Mouse (Mus musculus) midbrain, postnatal 0 days (tissue): ENCODE measurements around the gene Syn1. TPM values are rescaled to one million over a fixed set of nuclear protein-coding genes. Genes with fewer than 3 reads are reported as not detected.

ENCODE experiments used
- ATAC-seq: fragments of 200-750 bp; cut with Nextera tagmentation; 2 replicates; pipeline ENCODE4 v1.8.0; 2017; ENCODE audit warnings: moderate number of reproducible peaks, mild to moderate bottlenecking, moderate TSS enrichment, moderate library complexity; ENCODE audit not compliant: low FRiP score
- DNase-seq: peaks from one replicate; pipeline ENCODE4 v3.0.0-alpha.2; 2015; ENCODE audit warnings: low spot score
- H3K27ac ChIP-seq: fragments of 300-500 bp; sonication (generic); 2 replicates; pipeline ENCODE4 v1.5.1; 2014; ENCODE audit warnings: low read depth, mild to moderate bottlenecking, low read length, mixed read lengths
- H3K27me3 ChIP-seq: fragments of 300-500 bp; sonication (generic); 2 replicates; pipeline ENCODE4 v1.6.1; 2014; ENCODE audit warnings: low read length, control low read depth, mixed read lengths; ENCODE audit not compliant: insufficient read depth
- H3K36me3 ChIP-seq: fragments of 300-500 bp; sonication (generic); 2 replicates; pipeline ENCODE4 v1.6.1; 2014; ENCODE audit warnings: low read length, control low read depth, mixed read lengths; ENCODE audit not compliant: insufficient read depth
- H3K4me1 ChIP-seq: fragments of 300-500 bp; sonication (generic); 2 replicates; pipeline ENCODE4 v1.6.1; 2014; ENCODE audit warnings: mild to moderate bottlenecking, control low read depth, antibody characterized with exemption, low read length, mixed read lengths; ENCODE audit not compliant: insufficient read depth
- H3K4me2 ChIP-seq: fragments of 300-500 bp; sonication (generic); 2 replicates; pipeline ENCODE4 v1.6.1; 2014; ENCODE audit warnings: low read depth, mild to moderate bottlenecking, low read length, mixed read lengths; ENCODE audit not compliant: poor library complexity, severe bottlenecking
- H3K4me3 ChIP-seq: fragments of 300-500 bp; sonication (generic); 2 replicates; pipeline ENCODE4 v1.5.1; 2014; ENCODE audit warnings: low read depth, mild to moderate bottlenecking, low read length, moderate library complexity
- H3K9ac ChIP-seq: fragments of 300-500 bp; sonication (generic); replicated peaks from 2 replicates; pipeline ENCODE4 v1.6.1; 2014; ENCODE audit warnings: mild to moderate bottlenecking, low read length, moderate library complexity, mixed read lengths; ENCODE audit not compliant: poor library complexity, severe bottlenecking
- H3K9me3 ChIP-seq: fragments of 300-500 bp; sonication (generic); 2 replicates; pipeline ENCODE4 v1.6.1; 2016; ENCODE audit warnings: low read length, control low read depth
- CTCF ChIP-seq: IDR thresholded peaks from 2 replicates; pipeline ENCODE4 v1.5.1; 2016; ENCODE audit warnings: antibody characterized with exemption, mild to moderate bottlenecking
- WGBS: fragments of 180-500 bp; shearing (Covaris S2); extraction: QIAGEN DNeasy Blood & Tissue Kit; methylation state at CpG from one replicate; pipeline ENCODE4 v1.1.7; 2014; 5-methylcytosine and 5-hydroxymethylcytosine counted together
- microRNA-seq: library from miRNA; unstranded; fragments of <30 nt; microRNA quantifications from one replicate; pipeline ENCODE4, GENCODE M21; 2016; ENCODE audit warnings: borderline number of aligned reads
- polyA plus RNA-seq: library from polyadenylated mRNA; unstranded; fragments of >200 nt; fragmentation: Nextera tagmentation; extraction: Ambion mirVana; gene quantifications from 2 replicates; pipeline ENCODE4 v1.2.1, GENCODE M21; 2015
- total RNA-seq: library from RNA; depleted of rRNA; stranded (reverse); fragments of >200 nt; gene quantifications from 2 replicates; pipeline ENCODE4 v1.2.3, GENCODE M21; 2014; rRNA removed

The Syn1 gene
- total and polyA plus RNA-seq, 2 experiments from 2014 or later, result 70.8 to 115 TPM

- Histone ChIP-seq H3K4me3 (peak overlapping the region; percentile 24), H3K36me3 (no peaks in the 10 kb centered on the region), H3K27me3 (no peaks in the 10 kb centered on the region), H3K4me1 (no peaks in the 10 kb centered on the region), H3K9ac (0 out of 2 replicates have a peak overlapping the region, but pooled peaks have one; percentile 40), H3K27ac (peak overlapping the region; percentile 82), H3K9me3 (no peaks in the 10 kb centered on the region), H3K4me2 (peak overlapping the region; percentile 42)
- ATAC-seq, result peak; percentile 94
- peak; percentile 84 for DNase-seq
- 29% methylated on average over 19 of the region's 19 CpGs for WGBS
- peak; percentile 82 for TF ChIP-seq CTCF
Measured at GRCm38 (mm10) chrX:20819204-20819628, 101.6 kb downstream of the Syn1 start.

DNA sequence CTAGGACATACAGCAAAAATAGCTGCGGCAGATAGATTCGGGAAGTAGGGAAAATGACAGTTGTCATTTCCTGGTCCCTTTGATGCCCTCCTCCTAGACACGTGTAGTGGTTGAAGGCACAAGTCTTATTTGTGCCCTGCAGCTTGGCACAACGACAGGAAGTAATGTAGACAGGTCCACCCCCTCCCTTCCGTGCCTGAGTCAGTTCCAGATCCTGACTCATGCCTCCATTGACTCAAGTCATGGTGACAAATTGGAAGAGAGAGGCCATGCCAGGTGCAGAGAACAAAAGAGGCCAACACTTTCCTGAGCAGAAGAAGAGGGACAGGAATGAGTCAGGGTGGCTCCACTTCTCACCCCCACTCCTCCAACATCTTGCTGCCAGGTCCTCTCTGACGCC, 103.8 kb downstream of the Syn1 start:
- peak; percentile 3 for DNase-seq
- Histone ChIP-seq H3K9ac (no peak overlapping the region), H3K9me3 (no peaks in the 10 kb centered on the region), H3K4me2 (no peak overlapping the region), H3K27ac (no peak overlapping the region), H3K4me1 (no peaks in the 10 kb centered on the region), H3K27me3 (no peaks in the 10 kb centered on the region), H3K36me3 (no peaks in the 10 kb centered on the region), H3K4me3 (no peak overlapping the region)
- ATAC-seq, result no peak
- 66% methylated on average over 6 of the region's 6 CpGs for WGBS
- TF ChIP-seq CTCF, result no peak

Small RNAs within 50 kb of the gene (microRNA-seq; reads per million reads assigned to microRNA genes)
- gene Gm24824, result not detected
- 2.0 reads per million for gene Mir5617

Other genes starting within 250 kb of the Syn1 start
- gene Cdk16, start 233.1 kb downstream of the Syn1 start, total RNA-seq, result 217 and 218 TPM in 2 replicates
- 171 and 173 TPM in 2 replicates for gene Cdk16, start 233.1 kb downstream of the Syn1 start, polyA plus RNA-seq
- 95.1 and 95.4 TPM in 2 replicates for gene Usp11, start 217.1 kb downstream of the Syn1 start, total RNA-seq
- gene Usp11, start 217.1 kb downstream of the Syn1 start, polyA plus RNA-seq, result 76.2 and 77.0 TPM in 2 replicates
- 262 and 315 TPM in 2 replicates for gene Araf, start 123.2 kb downstream of the Syn1 start, total RNA-seq
- gene Araf, start 123.2 kb downstream of the Syn1 start, polyA plus RNA-seq, result 424 and 456 TPM in 2 replicates
- gene Timp1, start 50.8 kb downstream of the Syn1 start, total RNA-seq, result 3.8 and 9.3 TPM in 2 replicates
- 3.2 and 4.1 TPM in 2 replicates for gene Timp1, start 50.8 kb downstream of the Syn1 start, polyA plus RNA-seq
- 7.7 and 8.4 TPM in 2 replicates for gene Cfp, start 10.6 kb upstream of the Syn1 start, total RNA-seq
- 3.1 and 3.2 TPM in 2 replicates for gene Cfp, start 10.6 kb upstream of the Syn1 start, polyA plus RNA-seq
- gene Elk1, start 29.6 kb upstream of the Syn1 start, total RNA-seq, result 31.7 and 38.4 TPM in 2 replicates
- 15.4 and 16.7 TPM in 2 replicates for gene Elk1, start 29.6 kb upstream of the Syn1 start, polyA plus RNA-seq
- gene Uxt, start 41.0 kb upstream of the Syn1 start, total RNA-seq, result 11.8 and 14.1 TPM in 2 replicates
- 22.4 and 22.7 TPM in 2 replicates for gene Uxt, start 41.0 kb upstream of the Syn1 start, polyA plus RNA-seq
- 5.3 and 12.0 TPM in 2 replicates for gene Zfp182, start 141.3 kb upstream of the Syn1 start, total RNA-seq
- 3.9 and 4.0 TPM in 2 replicates for gene Zfp182, start 141.3 kb upstream of the Syn1 start, polyA plus RNA-seq
- not detected in 2 replicates for gene Spaca5, start 147.4 kb upstream of the Syn1 start, total RNA-seq
- not detected in 2 replicates for gene Spaca5, start 147.4 kb upstream of the Syn1 start, polyA plus RNA-seq
- gene Zfp300, start 168.5 kb upstream of the Syn1 start, total RNA-seq, result 4.4 and 4.7 TPM in 2 replicates
- 3.3 and 3.4 TPM in 2 replicates for gene Zfp300, start 168.5 kb upstream of the Syn1 start, polyA plus RNA-seq
- not detected in 2 replicates for gene Ssxa1, start 194.8 kb upstream of the Syn1 start, total RNA-seq
- not detected in 2 replicates for gene Ssxa1, start 194.8 kb upstream of the Syn1 start, polyA plus RNA-seq